Comparison of ENCODE assay signal across 7 mouse cellular contexts in genomic region chr3:57735511-57736370, GRCm38 (mm10). TPM values are rescaled to one million over a fixed set of nuclear protein-coding genes. Genes with fewer than 3 reads are reported as not detected.
DNase-seq lines count a peak whose midpoint lies in the region; ATAC-seq lines count a peak whose summit lies in the region.

Rnf13 (plus strand) TSS chr3:57736062.

- intact Hi-C loops in gastrocnemius, postnatal 36 days (cut with DNase I): no loop called here
- intact Hi-C loops in left cerebral cortex, postnatal 25 days (cut with DNase I): loop anchor here (5.0 kb wide), 2 partner anchors 83 to 1553 kb away; partner anchors contain the start of genes Commd2 and Nbea

- no peaks in the 10 kb centered on the region for H3K9me3 ChIP-seq in intestine, embryonic 15.5 days
- no peaks in the 10 kb centered on the region for H3K9me3 ChIP-seq in midbrain, embryonic 10.5 days (replicated peaks)

- DNase-seq in adrenal gland, adult 2 months: peak; percentile 99
- peak; percentile 89 for DNase-seq in embryo, embryonic 11.5 days (ENCODE audit: low read depth, low spot score)
- peak; percentile 95 to 97 for DNase-seq in gastrocnemius, postnatal 36 days
- peak; percentile 98 to 99 for DNase-seq in left cerebral cortex, postnatal 25 days (ENCODE audit: low spot score in 2 of 2)
- peak; percentile 97 for DNase-seq in midbrain, embryonic 10.5 days (ENCODE audit: low spot score)
- peak; percentile 95 for DNase-seq in right cerebral cortex, postnatal 4 days

- ATAC-seq in intestine, embryonic 15.5 days: peak; percentile 100

- H3K36me3 ChIP-seq in intestine, embryonic 15.5 days: no peaks in the 10 kb centered on the region
- H3K36me3 ChIP-seq in midbrain, embryonic 10.5 days: no peaks in the 10 kb centered on the region

- peak within 1 kb of the TSS; percentile 98 for H3K27ac ChIP-seq in intestine, embryonic 15.5 days
- H3K27ac ChIP-seq in midbrain, embryonic 10.5 days (replicated peaks): peak within 1 kb of the TSS; percentile 95

- no peaks in the 10 kb centered on the region for H3K27me3 ChIP-seq in intestine, embryonic 15.5 days (replicated peaks)
- H3K27me3 ChIP-seq in midbrain, embryonic 10.5 days (ENCODE audit: low read depth, poor library complexity, severe bottlenecking): no peaks in the 10 kb centered on the region

- H3K9ac ChIP-seq in intestine, embryonic 15.5 days: peak within 1 kb of the TSS; percentile 72

- peak within 1 kb of the TSS; percentile 67 for H3K4me2 ChIP-seq in intestine, embryonic 15.5 days (replicated peaks)

- under 1% methylated on average over 59 of the region's 59 CpGs for WGBS in intestine, embryonic 15.5 days
- under 1% methylated on average over 59 of the region's 59 CpGs for WGBS in midbrain, embryonic 10.5 days

- peaks cover 3% of the 10 kb centered on the region; the same call in 1 of the 2 replicates for H3K4me1 ChIP-seq in intestine, embryonic 15.5 days (replicated peaks)
- H3K4me1 ChIP-seq in midbrain, embryonic 10.5 days: peaks cover 25% of the 10 kb centered on the region

- peak within 1 kb of the TSS; percentile 82 for H3K4me3 ChIP-seq in intestine, embryonic 15.5 days (replicated peaks)
- peak within 1 kb of the TSS; percentile 86 for H3K4me3 ChIP-seq in midbrain, embryonic 10.5 days

RNA-seq across cellular contexts. Expression of gene Rnf13, which starts in this region (rescaled TPM):
- total RNA-seq in adrenal gland, adult 2 months (2021): 100 to 1,000 TPM; 100 to 141 TPM
- 24.7 and 42.7 TPM in 2 replicates for polyA plus RNA-seq in adrenal gland, adult 2 months (2012; rRNA removed)
- 10 to 100 TPM; 28.3 to 32.9 TPM for total RNA-seq in gastrocnemius, postnatal 36 days (2021)
- 77.0 and 82.8 TPM in 2 replicates for polyA plus RNA-seq in intestine, embryonic 15.5 days (2015; fragmentation: Nextera tagmentation; extraction: Ambion mirVana)
- total RNA-seq in left cerebral cortex, postnatal 25 days (2021): 10 to 100 TPM; 78.0 to 84.7 TPM
- polyA plus RNA-seq in midbrain, embryonic 10.5 days (2016; fragmentation: Nextera tagmentation; extraction: Ambion mirVana): 43.9 and 46.5 TPM in 2 replicates

Comparison
In these comparisons a context has a peak if more than half of its experiments do, and no peak if none do; other contexts are left out.
1. Peak in every context shown above with its lines: DNase-seq, ATAC-seq, H3K4me3 ChIP-seq and H3K27ac ChIP-seq.